Mouse (Mus musculus) hindbrain, postnatal 0 days (tissue): ENCODE measurements around the gene Bphl. TPM values are rescaled to one million over a fixed set of nuclear protein-coding genes. Genes with fewer than 3 reads are reported as not detected.

Source experiments
- ATAC-seq: fragments of 200-750 bp; cut with Nextera tagmentation; 2 replicates; pipeline ENCODE4 v1.8.0; 2017; ENCODE audit warnings: mild to moderate bottlenecking, moderate TSS enrichment, moderate library complexity
- DNase-seq: peaks from one replicate; pipeline ENCODE4 v3.0.0-alpha.2; 2015; ENCODE audit warnings: low spot score
- H3K27ac ChIP-seq: fragments of 300-500 bp; sonication (generic); 2 replicates; pipeline ENCODE4 v1.5.1; 2014; ENCODE audit warnings: mild to moderate bottlenecking
- H3K27me3 ChIP-seq: fragments of 300-500 bp; sonication (generic); 2 replicates; pipeline ENCODE4 v1.6.1; 2014; ENCODE audit warnings: low read length, mixed read lengths; ENCODE audit not compliant: insufficient read depth
- H3K36me3 ChIP-seq: fragments of 300-500 bp; sonication (generic); 2 replicates; pipeline ENCODE4 v1.6.1; 2014; ENCODE audit warnings: low read length, mixed read lengths; ENCODE audit not compliant: insufficient read depth
- H3K4me1 ChIP-seq: fragments of 300-500 bp; sonication (generic); 2 replicates; pipeline ENCODE4 v1.6.1; 2014; ENCODE audit warnings: antibody characterized with exemption, low read length, mixed read lengths; ENCODE audit not compliant: insufficient read depth
- H3K4me2 ChIP-seq: fragments of 300-500 bp; sonication (generic); 2 replicates; pipeline ENCODE4 v1.6.1; 2014; ENCODE audit warnings: low read depth, mild to moderate bottlenecking, low read length, moderate library complexity, mixed read lengths
- H3K4me3 ChIP-seq: fragments of 300-500 bp; sonication (generic); 2 replicates; pipeline ENCODE4 v1.5.1; 2014; ENCODE audit warnings: low read length
- H3K9ac ChIP-seq: fragments of 300-500 bp; sonication (generic); replicated peaks from 2 replicates; pipeline ENCODE4 v1.6.1; 2014; ENCODE audit warnings: mild to moderate bottlenecking, low read length, moderate library complexity, mixed read lengths
- H3K9me3 ChIP-seq: fragments of 300-500 bp; sonication (generic); 2 replicates; pipeline ENCODE4 v1.6.1; 2016; ENCODE audit warnings: low read length, mixed read lengths
- CTCF ChIP-seq: IDR thresholded peaks from 2 replicates; pipeline ENCODE4 v1.5.1; 2016; ENCODE audit warnings: antibody characterized with exemption, control low read depth, low read depth
- WGBS: fragments of 180-500 bp; shearing (Covaris S2); extraction: QIAGEN DNeasy Blood & Tissue Kit; methylation state at CpG from one replicate; pipeline ENCODE4 v1.1.7; 2014; 5-methylcytosine and 5-hydroxymethylcytosine counted together
- polyA plus RNA-seq: library from polyadenylated mRNA; unstranded; fragments of >200 nt; fragmentation: Nextera tagmentation; extraction: Ambion mirVana; gene quantifications from 2 replicates; pipeline ENCODE4 v1.2.1, GENCODE M21; 2015
- total RNA-seq: library from RNA; depleted of rRNA; stranded (reverse); fragments of >200 nt; gene quantifications from 2 replicates; pipeline ENCODE4 v1.2.3, GENCODE M21; 2014

Gene Bphl
- total and polyA plus RNA-seq, 2 experiments from 2014 or later = 50.4 to 60.7 TPM

DNA sequence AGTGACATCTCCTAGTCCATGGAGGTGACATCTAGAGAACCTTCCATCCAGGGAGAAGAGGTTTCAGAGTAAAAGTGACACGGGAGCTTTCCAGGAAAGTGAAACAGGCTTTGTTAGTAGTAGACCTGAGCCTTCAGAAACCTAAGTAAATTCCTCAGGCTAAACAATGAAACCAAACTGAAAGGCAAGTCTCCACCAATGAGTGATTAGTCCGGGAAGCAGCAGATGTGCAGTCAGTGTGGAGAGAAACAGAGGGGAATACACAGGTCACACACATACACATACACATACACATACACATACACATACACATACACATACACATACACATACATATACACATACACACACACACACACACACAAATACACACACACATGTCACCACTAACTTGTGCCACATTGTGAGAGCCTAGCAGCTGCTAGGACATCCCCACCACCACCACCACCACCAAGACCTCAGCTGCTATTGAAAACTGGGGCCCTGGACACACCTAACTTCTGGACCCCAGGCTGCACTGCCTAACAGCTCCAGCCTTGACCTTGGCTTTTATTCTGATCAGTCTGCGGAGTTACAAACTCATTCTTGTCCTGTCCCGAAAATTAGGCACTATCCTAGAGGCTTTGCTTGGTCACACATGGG is 71.8 kb downstream of the Bphl start:
- Histone ChIP-seq H3K9me3 (no peaks in the 10 kb centered on the region), H3K4me3 (no peak overlapping the region), H3K27me3 (no peaks in the 10 kb centered on the region), H3K36me3 (no peaks in the 10 kb centered on the region), H3K27ac (no peak overlapping the region), H3K4me1 (no peaks in the 10 kb centered on the region), H3K4me2 (no peak overlapping the region), H3K9ac (no peak overlapping the region)
- no peak for TF ChIP-seq CTCF
- WGBS = 78% methylated on average over 4 of the region's 4 CpGs
- DNase-seq (no peak), ATAC-seq (no peak)

GRCm38 (mm10) chr13:34109677-34110058 is 72.3 kb downstream of the Bphl start:
- no peak for DNase-seq
- 36% methylated on average over 4 of the region's 4 CpGs for WGBS
- Histone ChIP-seq H3K27ac (no peak overlapping the region), H3K9ac (no peak overlapping the region), H3K9me3 (no peaks in the 10 kb centered on the region), H3K27me3 (no peaks in the 10 kb centered on the region), H3K36me3 (no peaks in the 10 kb centered on the region), H3K4me3 (no peak overlapping the region), H3K4me2 (no peak overlapping the region), H3K4me1 (no peaks in the 10 kb centered on the region)
- no peak for TF ChIP-seq CTCF
- no peak for ATAC-seq

DNA sequence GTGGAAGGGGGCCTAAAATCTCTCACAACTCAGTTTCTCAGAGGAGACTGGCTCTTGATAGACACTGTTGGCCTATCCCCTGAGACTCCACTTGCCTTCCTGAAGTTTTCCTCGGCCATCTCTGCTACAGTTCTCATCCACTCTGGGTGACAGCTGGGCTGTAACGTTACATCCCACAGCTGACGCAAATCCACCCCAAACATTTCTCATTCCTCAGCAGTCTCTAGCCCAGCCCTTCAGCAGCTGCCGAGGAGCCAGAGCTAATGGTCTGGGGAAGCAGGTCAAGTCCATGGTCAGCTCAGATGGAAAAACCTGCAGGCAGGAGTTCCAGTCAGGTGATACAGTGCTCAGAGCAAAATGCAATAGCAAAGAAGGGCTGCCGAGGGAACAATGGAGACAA is 73.6 kb downstream of the Bphl start:
- 62% methylated on average over 5 of the region's 5 CpGs for WGBS
- Histone ChIP-seq H3K27ac (no peak overlapping the region), H3K4me1 (no peaks in the 10 kb centered on the region), H3K9me3 (no peaks in the 10 kb centered on the region), H3K27me3 (no peaks in the 10 kb centered on the region), H3K4me3 (no peak overlapping the region), H3K9ac (no peak overlapping the region), H3K36me3 (no peaks in the 10 kb centered on the region), H3K4me2 (no peak overlapping the region)
- no peak for TF ChIP-seq CTCF
- no peak for DNase-seq
- ATAC-seq = no peak

GRCm38 (mm10) chr13:34111878-34112277 is 74.5 kb downstream of the Bphl start:
- H3K4me3 ChIP-seq = no peak overlapping the region
- no peak overlapping the region for H3K4me2 ChIP-seq
- no peaks in the 10 kb centered on the region for H3K27me3 ChIP-seq
- WGBS = 84% methylated on average over 3 of the region's 3 CpGs
- H3K4me1 ChIP-seq = no peaks in the 10 kb centered on the region
- DNase-seq (no peak), ATAC-seq (no peak)
- H3K36me3 ChIP-seq = no peaks in the 10 kb centered on the region
- no peak for TF ChIP-seq CTCF
- H3K27ac ChIP-seq = no peak overlapping the region
- H3K9me3 ChIP-seq = no peaks in the 10 kb centered on the region
- no peak overlapping the region for H3K9ac ChIP-seq

GRCm38 (mm10) chr13:34112369-34113081 is 75.1 kb downstream of the Bphl start:
- DNase-seq = no peak
- no peaks in the 10 kb centered on the region for H3K27me3 ChIP-seq
- whole genome bisulfite sequencing = 79% methylated on average over 5 of the region's 5 CpGs

DNA sequence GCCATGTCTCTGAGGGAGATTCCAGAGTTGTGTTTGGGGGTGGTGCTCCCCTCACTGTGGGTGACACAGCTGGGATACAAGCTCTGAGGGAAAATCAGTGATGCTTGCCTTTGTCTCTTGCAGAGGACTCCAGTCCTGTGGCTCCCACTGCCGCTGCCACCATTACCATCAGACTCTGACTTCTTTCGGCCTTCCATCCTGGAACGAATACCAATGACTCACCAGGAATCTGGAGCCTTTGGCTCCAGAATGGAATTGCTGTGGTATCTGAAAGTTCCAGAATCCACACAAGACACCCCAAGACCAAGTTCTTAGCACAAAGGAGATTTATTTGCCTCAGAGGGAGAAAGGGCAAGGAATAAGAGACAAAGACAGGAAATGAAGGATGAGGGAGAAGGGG is 75.7 kb downstream of the Bphl start:
- Histone ChIP-seq H3K27ac (no peak overlapping the region), H3K27me3 (no peaks in the 10 kb centered on the region), H3K4me2 (no peak overlapping the region), H3K9me3 (no peaks in the 10 kb centered on the region), H3K36me3 (no peaks in the 10 kb centered on the region), H3K4me1 (no peaks in the 10 kb centered on the region), H3K9ac (no peak overlapping the region), H3K4me3 (no peak overlapping the region)
- 85% methylated on average over 3 of the region's 3 CpGs for WGBS
- no peak for TF ChIP-seq CTCF
- no peak for ATAC-seq
- DNase-seq = no peak

More at GRCm38 (mm10) chr13:34112369-34113081, 75.1 kb downstream of the Bphl start:
- H3K9ac ChIP-seq = no peak overlapping the region
- H3K9me3 ChIP-seq = no peaks in the 10 kb centered on the region
- no peak overlapping the region for H3K27ac ChIP-seq
- H3K4me1 ChIP-seq = no peaks in the 10 kb centered on the region
- TF ChIP-seq CTCF = no peak
- H3K4me3 ChIP-seq = no peak overlapping the region
- H3K36me3 ChIP-seq = no peaks in the 10 kb centered on the region
- no peak for ATAC-seq
- H3K4me2 ChIP-seq = no peak overlapping the region

- no peak for DNase-seq
- no peaks in the 10 kb centered on the region for H3K4me1 ChIP-seq
- no peaks in the 10 kb centered on the region for H3K36me3 ChIP-seq
- no peak overlapping the region for H3K27ac ChIP-seq
- no peaks in the 10 kb centered on the region for H3K9me3 ChIP-seq
- no peak overlapping the region for H3K4me2 ChIP-seq
- no peak overlapping the region for H3K4me3 ChIP-seq
- no peaks in the 10 kb centered on the region for H3K27me3 ChIP-seq
- no peak overlapping the region for H3K9ac ChIP-seq
- WGBS = 82% methylated on average over 4 of the region's 4 CpGs
- ATAC-seq = no peak
- TF ChIP-seq CTCF = no peak
These were observed 77.3 kb downstream of the Bphl start for GRCm38 (mm10) chr13:34114654-34115053.
